Mouse (Mus musculus) heart, embryonic 14.5 days (tissue): ENCODE measurements around the gene Tex9. TPM values are rescaled to one million over a fixed set of nuclear protein-coding genes. Genes with fewer than 3 reads are reported as not detected.
A peak's percentile ranks its signal among the peaks of the same experiment; 100 is the strongest.

ENCODE experiments used
- ATAC-seq: fragments of 200-750 bp; cut with Nextera tagmentation; 2 replicates; pipeline ENCODE4 v1.8.0; 2017; ENCODE audit warnings: low read depth, moderate TSS enrichment; ENCODE audit not compliant: insufficient number of reproducible peaks, insufficient read depth, low FRiP score
- H3K27ac ChIP-seq, 2 experiments: fragments of 200-500 bp in 1 of 2; fragments of 300-500 bp in 1 of 2; sonication (generic) in 1 of 2; replicated peaks in 1 of 2; 2 replicates each; pipeline ENCODE4 v1.5.1; 2012 to 2014; ENCODE audit warnings: low read depth in 2 of 2, low read length in 2 of 2, control low read depth in 1 of 2, mild to moderate bottlenecking in 1 of 2, mixed read lengths in 1 of 2; ENCODE audit not compliant: control insufficient read depth in 1 of 2, insufficient read depth in 1 of 2
- H3K27me3 ChIP-seq: fragments of 300-500 bp; sonication (generic); 2 replicates; pipeline ENCODE4 v1.6.1; 2014; ENCODE audit warnings: mild to moderate bottlenecking, low read length, control low read depth; ENCODE audit not compliant: control insufficient read depth, insufficient read depth
- H3K36me3 ChIP-seq: fragments of 300-500 bp; sonication (generic); 2 replicates; pipeline ENCODE4 v1.6.1; 2014; ENCODE audit warnings: mild to moderate bottlenecking, control low read depth, low read length, mixed read lengths; ENCODE audit not compliant: control insufficient read depth, insufficient read depth
- H3K4me1 ChIP-seq, 2 experiments: fragments of 200-500 bp in 1 of 2; fragments of 300-500 bp in 1 of 2; sonication (generic) in 1 of 2; 2 replicates each; pipeline ENCODE4 v1.6.1; 2012 to 2014; ENCODE audit warnings: low read length in 2 of 2, control low read depth in 1 of 2, mixed read lengths in 1 of 2; ENCODE audit not compliant: control insufficient read depth in 2 of 2, insufficient read depth in 2 of 2
- H3K4me2 ChIP-seq: fragments of 300-500 bp; sonication (generic); 2 replicates; pipeline ENCODE4 v1.6.1; 2014; ENCODE audit warnings: mild to moderate bottlenecking, low read length
- H3K4me3 ChIP-seq, 2 experiments: fragments of 200-500 bp in 1 of 2; fragments of 300-500 bp in 1 of 2; sonication (generic) in 1 of 2; 2 replicates each; pipeline ENCODE4 v1.5.1; 2012 to 2014; ENCODE audit warnings: low read length in 2 of 2, mild to moderate bottlenecking in 2 of 2, control low read depth in 1 of 2, low read depth in 1 of 2, moderate library complexity in 1 of 2; ENCODE audit not compliant: control insufficient read depth in 1 of 2, insufficient read depth in 1 of 2
- H3K9ac ChIP-seq: fragments of 300-500 bp; sonication (generic); 2 replicates; pipeline ENCODE4 v1.6.1; 2014; ENCODE audit warnings: mild to moderate bottlenecking, low read length
- H3K9me3 ChIP-seq: fragments of 300-500 bp; sonication (generic); 2 replicates; pipeline ENCODE4 v1.6.1; 2016; ENCODE audit warnings: low read length, control low read depth; ENCODE audit not compliant: control insufficient read depth
- WGBS: fragments of 180-500 bp; shearing (Covaris S2); extraction: QIAGEN DNeasy Blood & Tissue Kit; methylation state at CpG from one replicate; pipeline ENCODE4 v1.1.7; 2014; 5-methylcytosine and 5-hydroxymethylcytosine counted together
- polyA plus RNA-seq: library from polyadenylated mRNA; unstranded; fragments of >200 nt; fragmentation: Nextera tagmentation; extraction: Ambion mirVana; gene quantifications from 2 replicates; pipeline ENCODE4 v1.2.1, GENCODE M21; 2014

Gene Tex9
- polyA plus RNA-seq, 1 experiment from 2014 or later = 22.8 TPM

DNA sequence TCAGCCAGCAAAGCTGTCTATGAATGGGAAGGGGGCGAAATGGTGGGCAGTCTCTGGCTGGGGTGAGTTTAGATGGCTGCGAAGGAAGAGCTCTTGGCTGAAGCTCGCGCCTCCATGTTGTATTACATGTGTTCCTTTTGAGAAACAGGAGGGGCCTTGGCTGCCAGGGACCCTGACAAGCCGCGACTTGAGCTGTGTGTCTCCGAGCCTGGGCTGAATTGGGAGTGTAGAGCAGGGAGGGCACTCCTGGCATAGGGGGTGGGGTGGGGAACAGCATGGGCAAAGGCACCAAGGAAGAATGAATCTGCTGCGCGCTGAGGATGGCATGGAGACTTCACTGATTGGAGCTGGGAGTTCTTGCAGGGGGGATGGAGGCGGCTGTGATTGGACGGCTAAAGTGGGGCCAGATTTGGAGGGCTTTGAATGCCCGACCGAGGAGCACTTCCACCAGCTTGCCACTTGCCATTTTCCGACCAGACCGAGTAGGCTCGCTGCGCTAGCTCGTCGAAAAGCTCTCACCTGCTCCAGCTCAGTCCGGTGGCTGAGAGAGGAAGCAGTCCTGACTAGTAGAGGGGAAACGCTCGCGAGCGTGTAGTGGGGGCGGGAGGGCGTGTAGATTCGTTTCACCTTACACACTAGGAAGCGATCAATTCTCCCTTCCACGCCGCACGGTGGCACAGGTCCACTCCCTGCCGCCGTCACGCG lies 39.4 kb upstream of the Tex9 start:
- Histone ChIP-seq H3K9ac (peak overlapping the region; percentile 99), H3K27me3 (no peaks in the 10 kb centered on the region), H3K4me2 (peak overlapping the region; percentile 80), H3K4me1 (peaks cover 6 to 16% of the 10 kb centered on the region in 2 experiments; a peak in 3 of 4 replicates), H3K27ac (peak overlapping the region; percentile 94 to 100), H3K4me3 (peak overlapping the region; percentile 97 to 99), H3K36me3 (no peaks in the 10 kb centered on the region), H3K9me3 (no peaks in the 10 kb centered on the region)
- ATAC-seq = peak; percentile 60
- WGBS = 3% methylated on average over 35 of the region's 35 CpGs

- H3K27me3 ChIP-seq = no peaks in the 10 kb centered on the region
- H3K4me1 ChIP-seq = peaks cover 6 to 16% of the 10 kb centered on the region in 2 experiments; a peak in 3 of 4 replicates
- WGBS = 47% methylated on average over 4 of the region's 4 CpGs
- peak overlapping the region; percentile 99 for H3K9ac ChIP-seq
- H3K4me3 ChIP-seq = peak overlapping the region; percentile 97 to 99; a peak in 3 of 4 replicates
- no peak for ATAC-seq
- peak overlapping the region; percentile 80 for H3K4me2 ChIP-seq
- H3K36me3 ChIP-seq = no peaks in the 10 kb centered on the region
- H3K27ac ChIP-seq = peak overlapping the region; percentile 94 to 100
- no peaks in the 10 kb centered on the region for H3K9me3 ChIP-seq
Observed at GRCm38 (mm10) chr9:72530824-72531223, 38.8 kb upstream of the Tex9 start.

- H3K27me3 ChIP-seq = no peaks in the 10 kb centered on the region
- peak overlapping the region in 1 of 2 experiments; percentile 100; a peak in 1 of 4 replicates for H3K27ac ChIP-seq
- peak overlapping the region; percentile 80; the same call in 1 of the 2 replicates for H3K4me2 ChIP-seq
- H3K36me3 ChIP-seq = no peaks in the 10 kb centered on the region
- peaks cover 6 to 16% of the 10 kb centered on the region in 2 experiments; a peak in 3 of 4 replicates for H3K4me1 ChIP-seq
- no peaks in the 10 kb centered on the region for H3K9me3 ChIP-seq
- H3K4me3 ChIP-seq = no peak overlapping the region
- ATAC-seq = no peak
- no peak overlapping the region for H3K9ac ChIP-seq
- 2% methylated on average over 12 of the region's 12 CpGs for WGBS
Observed at GRCm38 (mm10) chr9:72530237-72530636, 38.2 kb upstream of the Tex9 start.

GRCm38 (mm10) chr9:72526091-72526490 lies 34.1 kb upstream of the Tex9 start:
- H3K4me3 ChIP-seq = no peak overlapping the region
- no peaks in the 10 kb centered on the region for H3K36me3 ChIP-seq
- ATAC-seq = no peak
- H3K9me3 ChIP-seq = no peaks in the 10 kb centered on the region
- no peak overlapping the region for H3K9ac ChIP-seq
- H3K27me3 ChIP-seq = no peaks in the 10 kb centered on the region
- H3K4me2 ChIP-seq = no peak overlapping the region
- H3K4me1 ChIP-seq = peaks cover 5 to 8% of the 10 kb centered on the region in 2 experiments; a peak in 3 of 4 replicates
- H3K27ac ChIP-seq = no peak overlapping the region
- 86% methylated on average over 1 of the region's 1 CpGs for WGBS

DNA sequence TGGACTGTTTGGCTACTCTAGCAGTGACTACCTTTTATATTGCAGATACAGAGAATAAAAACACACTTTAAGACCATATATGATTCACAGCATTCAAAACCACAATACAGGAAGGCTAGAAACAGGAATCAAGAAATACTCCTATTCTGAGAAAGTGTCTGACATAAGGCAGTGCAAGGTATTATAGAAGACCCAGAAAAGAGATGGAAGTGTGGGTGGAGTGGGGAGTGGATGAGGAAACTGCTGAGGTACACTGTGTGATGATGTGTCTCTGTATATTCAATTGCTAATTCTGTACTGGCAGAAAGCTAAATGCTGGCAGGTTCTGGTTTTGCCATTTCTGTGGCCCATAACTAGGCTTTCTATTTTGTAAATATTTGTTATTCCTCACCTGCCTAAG lies 28.8 kb upstream of the Tex9 start:
- Histone ChIP-seq H3K36me3 (no peaks in the 10 kb centered on the region), H3K9me3 (no peaks in the 10 kb centered on the region), H3K27ac (no peak overlapping the region), H3K27me3 (no peaks in the 10 kb centered on the region), H3K4me1 (no peaks in the 10 kb centered on the region), H3K4me2 (no peak overlapping the region), H3K4me3 (no peak overlapping the region), H3K9ac (no peak overlapping the region)
- no peak for ATAC-seq

- H3K9ac ChIP-seq = no peak overlapping the region
- H3K36me3 ChIP-seq = no peaks in the 10 kb centered on the region
- no peaks in the 10 kb centered on the region for H3K4me1 ChIP-seq
- no peak overlapping the region for H3K4me2 ChIP-seq
- no peak overlapping the region for H3K4me3 ChIP-seq
- H3K27ac ChIP-seq = no peak overlapping the region
- H3K27me3 ChIP-seq = no peaks in the 10 kb centered on the region
- ATAC-seq = no peak
- H3K9me3 ChIP-seq = no peaks in the 10 kb centered on the region
Observed at GRCm38 (mm10) chr9:72519246-72519645, 27.2 kb upstream of the Tex9 start.

DNA sequence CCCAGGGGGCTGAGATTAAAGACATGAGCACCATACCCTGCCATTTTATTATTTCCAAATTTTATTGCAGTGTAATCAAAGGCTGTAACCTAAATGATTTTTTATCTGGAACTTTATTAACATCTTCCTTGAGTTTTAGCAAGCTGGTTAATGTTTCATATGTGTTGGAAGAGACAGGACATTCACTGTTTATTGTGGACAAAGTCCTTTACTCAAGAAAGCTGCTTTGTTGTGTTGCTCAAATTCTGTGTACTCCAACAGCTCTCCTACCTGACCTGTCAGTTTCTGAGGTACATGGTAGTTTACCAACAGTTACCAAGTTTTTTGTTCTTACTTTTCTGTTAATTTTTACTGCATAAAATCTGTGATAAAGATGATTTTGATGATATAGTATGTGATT lies 23.4 kb upstream of the Tex9 start:
- H3K9me3 ChIP-seq = no peaks in the 10 kb centered on the region
- H3K9ac ChIP-seq = no peak overlapping the region
- H3K4me2 ChIP-seq = no peak overlapping the region
- no peak for ATAC-seq
- H3K4me3 ChIP-seq = no peak overlapping the region
- H3K4me1 ChIP-seq = no peaks in the 10 kb centered on the region
- H3K27ac ChIP-seq = no peak overlapping the region
- no peaks in the 10 kb centered on the region for H3K36me3 ChIP-seq
- no peaks in the 10 kb centered on the region for H3K27me3 ChIP-seq
